Mouse (Mus musculus) telencephalon, adult 2 months (tissue): ENCODE data around the gene Uts2b.

Source experiments
- DNase-seq: peaks from one replicate; pipeline ENCODE4 v3.0.0-alpha.2; 2011; ENCODE audit warnings: low read depth, low spot score

Uts2b gene

DNA sequence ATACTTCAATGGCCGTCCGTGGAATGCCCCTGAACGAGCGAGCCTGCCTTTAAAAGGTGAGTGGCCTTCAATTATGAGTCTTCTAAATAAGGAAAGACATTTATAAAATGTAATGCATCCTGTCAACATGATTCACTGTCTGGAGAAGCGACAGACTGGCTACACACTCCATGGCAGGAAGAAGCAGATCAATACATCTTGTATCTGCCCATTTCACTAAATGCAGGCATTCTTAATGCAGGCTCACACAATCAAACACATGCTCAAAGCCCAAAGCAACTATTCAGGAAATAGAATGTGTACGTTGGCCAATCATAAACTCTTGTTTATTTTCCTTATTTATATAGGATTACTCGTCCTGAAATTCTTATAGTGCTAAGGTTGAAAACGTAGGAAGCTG is at the start of gene Uts2b:
Gene Uts2b (minus strand): TSS at position 49 of the 400 bp plus-strand sequence.
- DNase-seq: no peak

GRCm38 (mm10) chr16:27417632-27418031 is 47.6 kb upstream of the Uts2b start:
- DNase-seq: no peak

DNA sequence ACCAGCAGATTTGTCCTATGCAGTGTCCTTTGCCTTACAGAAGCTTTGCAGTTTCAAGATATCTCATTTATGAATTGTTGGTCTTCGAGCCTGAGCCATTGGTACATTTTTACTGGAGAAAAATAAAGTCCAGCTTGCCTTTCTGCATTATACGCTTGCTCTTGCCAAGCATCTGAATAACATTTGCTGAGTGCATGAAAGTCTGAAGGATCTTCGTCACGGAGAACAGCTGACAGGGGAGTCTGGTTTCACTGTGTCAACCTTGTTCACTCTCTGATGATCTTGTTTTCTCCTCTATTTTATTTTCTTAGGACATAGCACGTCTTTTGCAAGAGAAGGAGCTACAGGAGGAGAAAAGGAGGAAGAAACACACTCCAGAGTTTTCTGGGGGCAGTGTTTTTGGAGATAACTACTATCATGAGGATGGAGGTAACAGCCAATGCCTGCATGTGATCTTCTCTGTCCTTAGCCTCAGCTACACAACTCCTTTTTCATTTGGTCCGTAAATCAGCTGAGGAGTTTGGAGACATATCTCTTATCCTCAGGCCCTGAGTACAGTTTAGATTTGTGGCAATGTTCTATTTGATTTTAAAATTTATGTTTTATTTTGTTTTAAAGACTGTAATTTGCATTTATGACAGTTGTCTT is 47.0 kb upstream of the Uts2b start:
- no peak for DNase-seq

GRCm38 (mm10) chr16:27404107-27404506 is 34.1 kb upstream of the Uts2b start:
- DNase-seq: no peak

DNA sequence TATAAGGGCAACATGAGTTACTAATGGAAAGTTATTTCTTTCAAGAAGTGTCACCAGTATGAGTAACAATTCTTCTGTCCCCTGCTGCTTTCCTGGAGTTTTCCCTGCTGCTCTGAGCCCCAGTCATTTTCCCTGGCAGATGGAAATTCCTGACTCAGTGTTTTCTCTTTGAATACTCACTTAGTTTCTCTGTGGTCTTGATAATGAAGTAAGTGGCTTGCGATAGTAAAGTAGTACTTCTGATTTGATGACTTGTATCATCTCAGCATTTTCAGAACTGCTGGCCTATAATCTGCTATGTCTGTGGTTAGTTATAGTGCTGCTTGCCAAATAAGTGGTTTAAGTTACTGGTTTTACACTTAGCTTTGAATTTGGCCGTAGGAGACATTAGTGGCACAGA is 31.5 kb upstream of the Uts2b start:
- no peak for DNase-seq

DNA sequence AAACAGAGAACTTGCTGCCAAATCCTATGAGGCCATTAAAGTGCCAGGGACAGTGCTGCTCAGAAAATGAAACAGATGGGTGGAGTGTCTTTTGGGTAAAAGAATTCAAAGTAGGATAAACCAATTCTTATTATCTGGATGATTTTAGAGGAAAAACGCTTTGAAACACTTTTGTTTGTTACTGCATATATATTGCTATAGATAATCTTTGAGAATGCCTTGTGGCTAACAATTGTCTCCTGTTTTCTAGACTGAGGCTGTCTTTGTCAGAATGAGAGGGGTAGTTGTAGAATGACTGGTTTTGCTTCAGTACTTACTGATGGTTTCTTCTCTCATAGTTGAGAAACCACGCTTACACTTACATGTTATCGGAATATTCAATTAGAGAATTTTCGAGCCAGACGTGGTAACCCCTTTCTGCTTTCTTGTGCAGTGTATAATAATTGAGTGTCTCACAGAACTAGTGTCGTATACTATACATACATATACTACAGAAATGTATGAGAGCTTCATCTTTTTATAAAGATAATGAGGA is 29.7 kb upstream of the Uts2b start:
- DNase-seq: no peak

DNA sequence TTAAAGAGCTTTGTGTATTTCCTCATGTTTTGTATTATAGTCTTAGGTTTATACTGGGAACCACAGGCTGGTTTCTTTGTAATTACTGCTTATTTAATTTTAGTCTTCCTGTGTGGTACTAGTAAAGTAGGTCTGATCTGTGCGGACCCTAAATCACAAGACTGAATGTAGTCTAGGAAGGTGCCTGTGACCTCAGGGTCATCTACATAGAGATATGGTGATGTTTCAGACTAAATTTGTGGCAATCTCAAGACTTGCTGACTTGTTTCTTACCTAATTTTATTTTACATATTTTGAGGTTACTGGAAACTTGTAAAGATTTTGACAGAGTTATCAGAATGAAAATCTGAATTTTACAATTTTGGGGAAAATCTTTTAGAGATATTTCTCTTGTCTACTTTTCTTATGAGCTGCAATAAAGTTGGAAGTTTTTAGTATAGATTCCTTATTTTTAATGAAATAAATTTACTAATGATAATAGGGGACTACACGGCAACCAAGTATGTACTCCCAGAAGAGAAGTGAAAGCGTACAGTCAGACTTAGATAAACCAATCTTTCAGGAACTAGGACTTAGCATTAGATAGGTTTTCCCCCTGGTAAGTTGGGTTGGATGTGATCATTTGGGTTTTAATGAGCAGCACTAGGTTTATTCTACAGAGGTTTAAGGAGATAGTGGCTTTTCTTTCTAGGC is 29.1 kb upstream of the Uts2b start:
- no peak for DNase-seq

GRCm38 (mm10) chr16:27396951-27397350 is 26.9 kb upstream of the Uts2b start:
- no peak for DNase-seq

DNA sequence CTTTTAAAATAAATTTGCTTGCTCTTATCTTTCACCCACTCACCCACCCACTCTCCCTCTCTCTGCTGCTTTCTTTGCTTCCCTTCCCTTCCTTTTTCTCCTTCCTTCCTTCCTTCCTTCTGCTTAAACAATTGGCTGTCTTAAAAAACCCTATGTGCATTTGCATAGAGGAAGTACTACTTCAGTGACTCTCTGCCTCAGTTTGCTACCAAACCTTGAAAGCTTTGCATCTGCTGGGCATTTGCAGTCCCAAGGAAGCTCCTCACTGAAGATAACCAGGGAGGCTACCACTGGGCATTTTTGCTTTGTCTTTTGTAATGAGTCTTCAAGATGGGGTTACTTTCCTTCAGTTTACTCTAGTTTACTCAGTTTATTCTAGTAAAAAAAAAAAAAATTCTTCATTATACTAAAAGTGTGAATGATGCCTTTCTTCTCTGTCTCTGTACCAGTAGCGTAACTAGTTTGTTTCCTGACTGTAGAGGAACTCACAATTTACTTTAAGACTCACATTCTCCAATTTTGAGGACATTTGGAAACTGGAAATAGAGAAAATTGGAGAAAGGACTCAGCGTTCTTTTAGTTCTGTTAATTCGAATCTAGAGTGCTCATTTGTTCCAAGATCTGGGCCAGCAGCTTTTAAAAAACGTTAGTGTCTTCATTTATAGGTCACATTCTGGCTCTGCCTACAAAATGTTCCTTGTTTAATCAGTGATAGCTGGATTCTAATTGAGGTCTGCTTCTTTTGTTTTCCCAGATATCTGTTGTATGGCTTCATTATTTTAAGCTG is 25.4 kb upstream of the Uts2b start:
- DNase-seq: no peak

GRCm38 (mm10) chr16:27391845-27392244 is 21.8 kb upstream of the Uts2b start:
- DNase-seq: no peak

DNA sequence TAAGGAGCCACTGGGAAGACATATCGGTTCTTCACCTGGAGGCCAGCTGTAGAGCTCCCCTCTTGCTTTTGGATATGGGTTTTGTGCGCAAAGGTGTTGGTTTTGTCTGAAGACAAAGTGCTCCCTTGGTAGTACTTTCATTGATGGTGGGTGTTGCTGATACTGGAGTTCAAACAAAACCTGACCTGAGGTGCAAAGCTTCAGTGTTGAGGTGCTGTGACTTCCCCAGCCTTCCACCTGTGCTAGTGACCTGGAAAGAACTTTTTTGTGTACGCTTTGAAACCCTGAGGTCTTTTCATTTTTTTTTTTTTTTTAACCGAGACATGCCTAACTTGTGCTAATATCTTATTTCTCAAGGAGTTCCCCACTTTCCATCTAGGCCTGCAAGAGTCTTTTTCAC is 20.3 kb upstream of the Uts2b start:
- no peak for DNase-seq

DNA sequence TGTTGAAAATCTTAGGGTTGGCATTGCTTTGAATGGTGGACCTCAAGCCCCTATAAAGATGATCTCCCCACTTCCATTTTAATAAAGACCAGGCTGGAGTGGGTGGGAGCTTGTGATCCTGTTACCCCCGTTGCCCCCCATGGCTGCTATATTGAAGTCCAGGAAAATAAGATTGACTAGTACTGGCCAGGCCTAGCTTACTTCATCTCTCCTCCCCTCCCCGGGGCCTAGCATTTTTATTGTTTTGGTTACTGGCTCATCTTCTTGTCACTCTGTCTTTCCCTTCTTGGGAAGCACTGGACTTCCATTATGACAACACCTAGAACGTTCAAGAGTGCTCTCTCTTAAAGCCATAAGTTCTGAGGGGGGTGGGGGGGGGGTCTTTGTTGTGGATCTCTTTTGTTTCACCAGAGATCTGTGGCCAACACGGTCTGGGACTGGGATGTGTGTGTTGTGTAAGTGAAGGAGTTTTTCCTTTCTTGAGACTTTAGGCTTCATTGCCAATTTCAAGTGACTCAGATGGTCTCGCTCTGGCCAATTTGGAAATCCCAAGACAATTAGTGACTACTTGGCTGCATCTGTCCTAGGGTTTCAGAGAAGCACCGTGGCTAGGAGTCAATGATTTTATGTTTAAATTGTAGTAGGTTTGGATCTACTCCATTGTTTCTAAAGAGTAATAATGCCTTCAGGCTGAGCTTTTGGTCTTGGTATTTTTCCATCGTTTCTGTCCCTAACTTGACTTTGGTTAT is 19.7 kb upstream of the Uts2b start:
- DNase-seq: no peak

- no peak for DNase-seq
Measured at GRCm38 (mm10) chr16:27388761-27389451, 18.9 kb upstream of the Uts2b start, which contains the start of gene Ccdc50. Ccdc50 (plus strand) TSS chr16:27388869.

DNA sequence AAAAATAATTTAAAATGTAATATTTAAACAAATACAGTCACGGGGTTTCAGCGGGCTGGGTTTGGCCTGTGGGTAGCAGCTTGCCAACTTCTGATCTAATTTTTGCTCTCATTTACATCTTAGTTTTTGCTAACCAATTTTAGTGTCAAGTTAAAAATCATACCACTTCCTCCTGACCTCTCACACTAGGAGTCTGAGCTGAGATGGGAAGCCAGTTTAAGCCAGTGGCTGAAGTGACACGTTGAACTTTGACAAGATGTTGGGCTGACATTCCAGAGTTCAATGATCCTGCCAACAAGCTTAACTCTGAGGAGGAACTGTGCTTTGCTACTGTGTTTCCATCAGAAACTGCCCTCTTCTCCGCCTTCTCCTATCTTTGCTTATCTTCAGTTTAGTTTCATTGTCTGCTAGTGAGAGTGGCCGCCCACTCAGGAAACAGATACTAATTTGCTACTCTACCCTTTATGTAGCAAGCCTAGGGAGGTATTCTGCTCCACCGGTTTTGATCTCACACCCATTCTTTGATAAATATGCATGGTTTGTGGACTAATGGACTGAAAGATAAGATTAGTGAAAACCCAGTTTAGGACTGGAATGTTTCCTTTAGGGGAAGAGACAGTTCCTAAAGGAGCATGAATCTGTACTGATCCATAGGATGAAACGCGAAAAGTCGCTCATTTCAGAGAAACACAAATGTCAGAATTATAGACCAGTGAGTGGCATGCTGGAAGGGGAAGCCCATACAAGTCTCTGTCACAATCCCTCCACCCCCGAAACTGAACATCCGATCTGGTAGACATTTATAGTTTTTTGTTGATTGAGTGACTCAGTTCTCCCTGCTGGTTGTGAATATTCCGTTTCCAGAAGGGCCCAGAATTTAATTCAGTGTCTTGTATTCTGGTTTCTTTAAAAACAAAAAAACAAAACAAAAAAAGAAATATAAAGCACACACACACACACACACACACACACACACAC is 17.9 kb upstream of the Uts2b start:
- no peak for DNase-seq

DNA sequence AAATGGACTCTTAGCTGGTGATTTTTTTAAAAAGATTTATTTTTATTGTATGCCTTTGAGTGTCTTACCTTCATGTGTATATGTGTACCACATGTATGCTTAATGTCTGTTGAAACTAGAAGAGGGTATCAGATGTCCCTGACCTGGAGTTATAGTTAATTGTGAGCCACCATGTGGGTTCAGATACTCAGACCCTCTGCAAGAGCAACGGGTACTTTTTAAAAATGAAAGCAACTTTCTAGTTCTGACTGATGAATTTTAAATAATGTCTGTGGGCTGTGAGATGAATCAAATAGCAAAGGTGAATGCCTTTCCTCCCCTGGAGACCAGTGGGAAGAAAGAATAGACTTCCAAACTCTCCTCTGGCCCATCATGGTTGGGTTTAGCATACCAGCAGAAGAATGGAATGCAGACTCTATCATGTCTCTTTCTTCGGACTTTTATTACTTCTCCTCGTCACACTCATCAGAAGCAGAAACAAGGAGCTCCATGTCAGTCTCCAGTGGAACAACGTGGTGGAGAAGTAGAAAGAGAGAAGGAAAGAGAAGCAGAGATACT is 16.9 kb upstream of the Uts2b start:
- DNase-seq: no peak

DNA sequence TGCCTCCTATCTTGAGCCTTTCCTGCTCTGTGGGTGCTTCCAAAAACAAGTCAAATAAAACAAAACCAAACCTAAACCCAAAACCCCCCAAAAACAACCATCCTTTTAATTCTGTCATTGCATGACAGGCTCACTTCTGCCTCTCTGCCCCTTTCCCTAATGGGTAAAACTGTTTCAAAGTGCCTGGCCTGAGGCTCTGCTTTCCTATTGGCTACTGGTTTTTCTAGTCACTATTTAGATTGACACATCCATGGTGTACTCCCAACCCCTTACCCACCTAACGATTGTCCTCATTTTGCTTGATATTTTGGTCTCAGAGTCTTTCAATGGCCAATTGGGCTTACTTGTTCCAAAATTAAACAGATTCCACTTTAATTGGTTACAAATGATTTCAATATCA is 15.6 kb upstream of the Uts2b start:
- DNase-seq: no peak

- peak; percentile 86 for DNase-seq
Measured at GRCm38 (mm10) chr16:27384893-27385603, 15.0 kb upstream of the Uts2b start.

- no peak for DNase-seq
Measured at GRCm38 (mm10) chr16:27382217-27382616, 12.2 kb upstream of the Uts2b start.

DNA sequence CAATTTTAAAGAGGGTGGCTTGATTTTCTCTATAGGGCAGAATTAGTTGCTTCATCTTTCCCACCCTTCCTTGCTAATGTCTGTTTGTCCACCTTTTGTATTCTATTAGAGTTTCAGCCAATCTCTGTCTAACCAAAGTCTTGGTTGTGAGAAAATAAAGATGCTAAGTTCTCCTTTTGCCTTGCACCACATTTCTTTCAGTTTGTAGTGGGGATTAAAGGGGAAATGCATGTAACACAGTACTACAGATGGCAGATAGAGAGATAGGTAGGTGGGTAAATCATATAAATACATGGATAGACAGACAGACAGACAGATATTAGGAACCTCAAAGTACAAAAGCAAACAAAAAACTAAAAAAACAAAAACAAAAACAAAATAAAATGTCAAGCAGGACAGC is 6.5 kb upstream of the Uts2b start:
- no peak for DNase-seq
